Mouse (Mus musculus) liver, embryonic 11.5 days (tissue): ENCODE data around the gene Adarb2. TPM values are rescaled to one million over a fixed set of nuclear protein-coding genes. Genes with fewer than 3 reads are reported as not detected.

Source experiments
- ATAC-seq: fragments of 200-750 bp; cut with Nextera tagmentation; replicated peaks from 2 replicates; pipeline ENCODE4 v1.8.0; 2017; ENCODE audit warnings: moderate number of reproducible peaks, mild to moderate bottlenecking, moderate TSS enrichment, moderate library complexity; ENCODE audit not compliant: low FRiP score
- DNase-seq: peaks from one replicate; pipeline ENCODE4 v3.0.0-alpha.2; 2017; ENCODE audit warnings: low spot score
- H3K27ac ChIP-seq: fragments of 300-500 bp; sonication (generic); 2 replicates; pipeline ENCODE4 v1.5.1; 2014; ENCODE audit warnings: mild to moderate bottlenecking, low read depth, low read length, control low read depth
- H3K27me3 ChIP-seq: fragments of 300-500 bp; sonication (generic); replicated peaks from 2 replicates; pipeline ENCODE4 v1.6.1; 2014; ENCODE audit warnings: low read length, mixed read lengths; ENCODE audit not compliant: control insufficient read depth, insufficient read depth
- H3K36me3 ChIP-seq: fragments of 300-500 bp; sonication (generic); 2 replicates; pipeline ENCODE4 v1.6.1; 2014; ENCODE audit warnings: mild to moderate bottlenecking, low read length, moderate library complexity, mixed read lengths; ENCODE audit not compliant: control insufficient read depth, insufficient read depth
- H3K4me1 ChIP-seq: fragments of 300-500 bp; sonication (generic); replicated peaks from 2 replicates; pipeline ENCODE4 v1.6.1; 2014; ENCODE audit warnings: low read length, mixed read lengths; ENCODE audit not compliant: control insufficient read depth, insufficient read depth
- H3K4me2 ChIP-seq: fragments of 300-500 bp; sonication (generic); 2 replicates; pipeline ENCODE4 v1.6.1; 2014; ENCODE audit warnings: mild to moderate bottlenecking, control low read depth, moderate library complexity
- H3K4me3 ChIP-seq: fragments of 300-500 bp; sonication (generic); 2 replicates; pipeline ENCODE4 v1.5.1; 2014; ENCODE audit warnings: low read depth, low read length, control low read depth
- H3K9ac ChIP-seq: fragments of 300-500 bp; sonication (generic); 2 replicates; pipeline ENCODE4 v1.6.1; 2014; ENCODE audit warnings: low read depth, low read length, control low read depth
- H3K9me3 ChIP-seq: fragments of 300-500 bp; sonication (generic); 2 replicates; pipeline ENCODE4 v1.6.1; 2016; ENCODE audit warnings: low read length, inconsistent platforms, mixed read lengths; ENCODE audit not compliant: control insufficient read depth
- WGBS: fragments of 180-500 bp; shearing (Covaris S2); extraction: QIAGEN DNeasy Blood & Tissue Kit; methylation state at CpG from one replicate; pipeline ENCODE4 v1.1.7; 2014; 5-methylcytosine and 5-hydroxymethylcytosine counted together
- polyA plus RNA-seq: library from polyadenylated mRNA; unstranded; fragments of >200 nt; fragmentation: Nextera tagmentation; extraction: Ambion mirVana; gene quantifications from 2 replicates; pipeline ENCODE4 v1.2.1, GENCODE M21; 2014

Gene Adarb2
- polyA plus RNA-seq, 1 experiment from 2014 or later = 0.60 TPM

- H3K27me3 ChIP-seq = no peaks in the 10 kb centered on the region
- no peak overlapping the region for H3K4me2 ChIP-seq
- no peaks in the 10 kb centered on the region for H3K9me3 ChIP-seq
- no peaks in the 10 kb centered on the region for H3K4me1 ChIP-seq
- H3K9ac ChIP-seq = no peak overlapping the region
- H3K4me3 ChIP-seq = no peak overlapping the region
- H3K36me3 ChIP-seq = no peaks in the 10 kb centered on the region
- DNase-seq (no peak), ATAC-seq (no peak)
- no peak overlapping the region for H3K27ac ChIP-seq
- 49% methylated on average over 14 of the region's 14 CpGs for WGBS
Measured at GRCm38 (mm10) chr13:8784308-8785061, 581.8 kb downstream of the Adarb2 start.

GRCm38 (mm10) chr13:8785185-8785584 lies 582.5 kb downstream of the Adarb2 start:
- no peaks in the 10 kb centered on the region for H3K4me1 ChIP-seq
- H3K36me3 ChIP-seq = no peaks in the 10 kb centered on the region
- DNase-seq (no peak), ATAC-seq (no peak)
- no peaks in the 10 kb centered on the region for H3K27me3 ChIP-seq
- no peak overlapping the region for H3K4me3 ChIP-seq
- H3K27ac ChIP-seq = no peak overlapping the region
- 38% methylated on average over 9 of the region's 9 CpGs for WGBS
- H3K4me2 ChIP-seq = no peak overlapping the region
- H3K9me3 ChIP-seq = no peaks in the 10 kb centered on the region
- no peak overlapping the region for H3K9ac ChIP-seq

- Histone ChIP-seq H3K4me2 (no peak overlapping the region), H3K4me1 (no peaks in the 10 kb centered on the region), H3K27me3 (no peaks in the 10 kb centered on the region), H3K4me3 (no peak overlapping the region), H3K9me3 (no peaks in the 10 kb centered on the region), H3K27ac (no peak overlapping the region), H3K9ac (no peak overlapping the region), H3K36me3 (no peaks in the 10 kb centered on the region)
- DNase-seq (no peak), ATAC-seq (no peak)
- 72% methylated on average over 8 of the region's 8 CpGs for WGBS
Measured at GRCm38 (mm10) chr13:8793217-8793616, 590.6 kb downstream of the Adarb2 start.

GRCm38 (mm10) chr13:8800576-8800975 lies 597.9 kb downstream of the Adarb2 start:
- ATAC-seq = no peak

GRCm38 (mm10) chr13:8805931-8806330 lies 603.3 kb downstream of the Adarb2 start:
- Histone ChIP-seq H3K4me3 (no peak overlapping the region), H3K27me3 (no peaks in the 10 kb centered on the region), H3K36me3 (no peaks in the 10 kb centered on the region), H3K4me1 (no peaks in the 10 kb centered on the region), H3K27ac (no peak overlapping the region), H3K9ac (no peak overlapping the region), H3K4me2 (no peak overlapping the region), H3K9me3 (no peaks in the 10 kb centered on the region)
- WGBS = 93% methylated on average over 2 of the region's 2 CpGs
- DNase-seq (no peak), ATAC-seq (no peak)

More at GRCm38 (mm10) chr13:8800576-8800975, 597.9 kb downstream of the Adarb2 start:
- WGBS = 86% methylated on average over 6 of the region's 6 CpGs
- Histone ChIP-seq H3K4me1 (no peaks in the 10 kb centered on the region), H3K27me3 (no peaks in the 10 kb centered on the region), H3K9me3 (no peaks in the 10 kb centered on the region), H3K9ac (no peak overlapping the region), H3K4me2 (no peak overlapping the region), H3K27ac (no peak overlapping the region), H3K4me3 (no peak overlapping the region), H3K36me3 (no peaks in the 10 kb centered on the region)
- no peak for DNase-seq
